Mouse (Mus musculus): Measurements from ENCODE around the gene Morn5. TPM values are rescaled to one million over a fixed set of nuclear protein-coding genes. Genes with fewer than 3 reads are reported as not detected.

The Morn5 gene
- polyA plus RNA-seq (2012; rRNA removed), result 0.37 and 1.0 TPM in 2 replicates

GRCm38 (mm10) chr2:36048748-36049566 is at the start of gene Morn5, which contains the start of gene Ndufa8:
Gene Morn5 (plus strand): TSS chr2:36049458.
Gene Ndufa8 (minus strand): TSS chr2:36049406.

DNA sequence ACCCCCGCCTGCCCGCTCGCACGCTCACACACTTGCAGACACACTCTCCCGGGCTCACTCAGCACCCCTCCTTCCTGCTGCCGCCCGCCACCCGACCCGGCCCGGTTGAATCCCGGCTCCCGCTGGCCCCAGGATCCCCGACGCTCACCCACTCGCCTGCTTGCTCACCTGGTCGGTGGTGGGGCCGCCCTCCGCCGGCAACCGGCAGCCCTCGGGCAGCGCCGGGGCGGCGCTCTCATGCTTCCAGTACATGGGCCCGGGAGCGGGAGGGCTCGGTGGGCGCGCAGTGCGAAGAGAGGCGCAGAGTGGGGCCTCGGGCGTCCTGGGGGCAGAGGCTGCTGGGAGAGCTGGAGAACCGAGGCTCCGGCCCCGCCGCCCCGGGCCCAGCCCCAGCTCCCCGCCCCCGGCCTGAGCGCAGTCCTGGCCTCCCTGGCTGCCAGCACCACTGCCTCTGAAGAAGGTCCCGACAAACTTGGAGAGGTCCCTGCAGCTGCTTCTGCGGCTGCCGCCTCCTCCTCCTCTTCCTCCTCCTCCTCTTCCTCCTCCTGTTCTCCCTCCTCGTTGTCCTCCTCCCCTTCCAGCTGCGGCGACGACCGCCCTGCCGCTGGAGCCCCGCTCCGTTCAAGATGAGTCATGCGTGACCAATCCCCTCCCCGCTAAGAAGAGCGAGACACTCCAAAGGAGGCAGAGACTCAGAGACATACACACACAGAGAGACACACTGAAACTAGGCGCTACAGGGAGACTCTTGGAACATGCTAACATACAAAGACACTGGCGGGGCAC is 55.9 kb downstream of the Morn5 start, which contains the start of gene Lhx6:
Gene Lhx6, minus strand, starts transcription at position 453 of the 786 bp plus-strand sequence.

Other genes with a start within 250 kb of the Morn5 start
- 2.7 and 11.5 TPM in 2 replicates for gene Ttll11, start 69.5 kb upstream of the Morn5 start, polyA plus RNA-seq (2012; rRNA removed)
- 90.1 and 119 TPM in 2 replicates for gene Ndufa8, start 52 bp upstream of the Morn5 start, polyA plus RNA-seq (2012; rRNA removed)
- 2.3 and 5.2 TPM in 2 replicates for gene Lhx6, start 56.0 kb downstream of the Morn5 start, polyA plus RNA-seq (2012; rRNA removed)
- gene Mrrf, start 86.9 kb downstream of the Morn5 start, polyA plus RNA-seq (2012; rRNA removed), result 13.9 and 30.4 TPM in 2 replicates
- 45.1 and 66.6 TPM in 2 replicates for gene Rbm18, start 87.3 kb downstream of the Morn5 start, polyA plus RNA-seq (2012; rRNA removed)
- 4.7 and 5.6 TPM in 2 replicates for gene Ptgs1, start 181.0 kb downstream of the Morn5 start, polyA plus RNA-seq (2012; rRNA removed)